Mouse (Mus musculus) erythroblast, adult 5-6 weeks (primary cell): ENCODE data around the gene Smyd4. TPM values are rescaled to one million over a fixed set of nuclear protein-coding genes. Genes with fewer than 3 reads are reported as not detected.
"Not testable (repeated sequence)": the region's sequence is repeated elsewhere in the genome, so short reads cannot be mapped to it uniquely, and the experiment has no call there.

Experiments
- ATAC-seq: replicated peaks from 2 replicates; pipeline ENCODE4 v1.8.0; 2016; ENCODE audit warnings: moderate number of reproducible peaks, mild to moderate bottlenecking, moderate TSS enrichment, inconsistent platforms; ENCODE audit not compliant: poor library complexity, low FRiP score, severe bottlenecking
- total RNA-seq, 2 experiments: library from RNA; stranded (forward) in 1 of 2; stranded (reverse) in 1 of 2; fragments of 150-400 nt in 1 of 2; fragments of 200-764, 138-1000 nt in 1 of 2; gene quantifications; 2 replicates each; pipeline versions ENCODE4 v1.2.3 to v1.2.4; 2015 to 2017; ENCODE audit warnings: low replicate concordance in 2 of 2

Smyd4 gene
- total RNA-seq, 2 experiments from 2014 or later, result 1.4 to 8.5 TPM

DNA sequence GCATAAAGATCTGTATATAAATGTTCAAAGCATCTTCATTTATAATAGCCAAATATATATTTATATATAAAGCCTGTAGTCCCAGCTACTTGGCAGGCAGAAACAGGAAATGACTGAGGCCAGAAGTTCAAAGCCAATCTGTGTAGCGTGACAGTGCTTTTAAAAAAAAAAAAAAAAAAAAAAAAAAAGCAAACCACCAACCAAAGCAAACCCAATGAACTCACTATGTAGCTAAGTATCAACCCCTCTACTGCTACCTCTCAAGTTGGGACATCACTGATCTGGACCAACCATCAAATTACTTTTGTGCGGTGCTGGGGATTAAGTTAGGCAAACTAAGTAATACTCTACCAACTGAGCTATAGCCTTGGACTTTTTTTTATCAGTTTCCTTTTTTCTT is 4.1 kb upstream of the Smyd4 start:
- no peak for ATAC-seq

DNA sequence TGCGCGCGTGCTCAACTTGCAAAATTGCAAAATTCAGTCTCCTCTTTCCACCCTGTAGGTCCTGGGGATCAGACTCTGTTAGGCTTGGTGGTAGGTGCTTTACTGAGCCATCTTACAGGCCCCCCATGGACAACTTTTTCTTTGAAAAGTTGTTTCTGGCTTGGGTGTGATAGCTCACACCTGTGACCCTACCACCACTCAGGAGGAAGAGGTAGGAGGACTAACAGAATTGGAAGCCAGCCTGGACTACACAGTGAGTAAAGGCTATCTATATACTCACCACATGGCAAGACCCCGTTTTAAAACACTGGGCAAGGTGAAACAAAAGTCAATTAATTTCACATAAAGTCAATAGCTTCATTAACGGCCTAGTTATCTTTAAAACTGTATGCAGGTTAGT is 3.5 kb upstream of the Smyd4 start:
- no peak for ATAC-seq

DNA sequence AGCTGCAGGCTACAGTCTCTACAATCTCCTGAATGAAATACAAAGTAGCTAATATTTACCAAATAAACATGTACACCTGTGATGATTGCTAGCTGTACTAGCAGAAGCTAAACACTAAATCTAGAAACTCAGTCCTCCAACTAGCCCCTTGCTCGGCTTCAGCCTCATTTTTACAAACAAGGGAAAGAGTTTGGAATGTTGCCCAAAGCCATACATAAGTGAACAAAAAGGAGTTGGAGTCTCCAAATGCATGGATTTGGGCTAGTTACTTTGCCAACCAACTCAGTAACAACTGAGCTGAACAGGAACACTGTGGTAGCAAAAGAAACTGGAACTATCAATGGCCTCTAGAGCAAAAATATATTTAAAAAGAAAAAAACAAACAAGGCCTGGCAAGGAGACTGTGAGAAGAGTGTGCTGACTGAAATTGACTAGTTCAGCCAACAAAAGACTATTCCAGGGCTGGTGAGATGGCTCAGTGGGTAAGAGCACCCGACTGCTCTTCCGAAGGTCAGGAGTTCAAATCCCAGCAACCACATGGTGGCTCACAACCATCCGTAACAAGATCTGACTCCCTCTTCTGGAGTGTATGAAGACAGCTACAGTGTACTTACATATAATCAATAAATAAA is 1.6 kb upstream of the Smyd4 start:
- ATAC-seq, result no peak

DNA sequence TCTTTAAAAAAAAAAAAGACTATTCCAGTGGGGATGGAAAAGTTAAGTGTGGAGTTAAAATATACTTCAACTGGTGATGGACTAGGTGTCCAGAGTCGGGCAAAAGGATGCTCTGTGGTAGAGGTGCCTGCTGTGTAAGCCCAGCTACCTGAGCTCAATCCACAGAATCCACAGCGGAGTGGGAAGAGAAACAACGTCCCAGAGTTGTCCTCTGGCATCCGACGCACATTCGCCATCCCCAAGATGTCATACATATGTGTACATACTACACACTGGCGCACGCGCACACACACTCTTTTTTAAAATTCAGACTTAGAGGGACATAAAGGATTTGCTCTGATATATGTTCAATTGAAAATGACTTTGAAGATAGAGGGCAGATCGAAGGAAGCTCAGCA is 1.0 kb upstream of the Smyd4 start:
- no peak for ATAC-seq

DNA sequence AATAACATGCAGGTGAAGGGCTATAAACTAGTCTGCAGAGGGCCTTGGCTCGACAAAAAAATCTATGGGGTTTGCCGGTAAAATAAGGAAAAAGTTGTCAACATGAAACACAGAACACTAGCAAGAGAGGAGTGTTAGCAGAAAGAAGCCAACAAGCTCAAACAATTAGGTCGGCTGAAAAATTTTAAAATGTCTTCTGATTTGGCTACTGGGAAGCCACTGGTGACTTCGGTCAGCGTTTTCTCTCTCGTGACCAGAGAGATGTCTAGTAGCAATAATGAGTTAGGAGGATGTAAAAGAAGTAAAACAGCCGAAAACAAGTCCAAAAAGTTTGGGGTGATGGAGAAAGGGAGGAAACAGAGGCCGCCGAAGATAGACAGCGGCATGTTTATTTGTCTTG is 637 bp upstream of the Smyd4 start:
- ATAC-seq, result no peak

DNA sequence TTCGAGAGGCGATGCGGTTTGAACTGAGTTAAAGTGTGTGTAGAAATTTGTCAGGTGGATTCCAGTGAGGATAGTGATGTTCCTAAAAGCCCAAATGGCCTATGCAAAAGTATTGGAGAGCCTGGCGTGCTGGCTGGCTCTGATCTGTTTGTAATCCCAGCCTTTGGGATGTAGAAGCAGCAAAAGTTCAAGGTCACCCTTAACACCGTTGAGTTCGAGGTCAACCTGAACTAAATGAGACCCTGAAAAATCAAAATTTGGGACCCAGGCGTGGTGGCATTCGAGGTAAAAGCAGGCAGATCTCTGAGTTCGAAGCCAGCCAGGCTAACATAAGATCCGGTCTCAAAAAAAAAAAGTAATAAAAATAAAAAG is 643 bp downstream of the Smyd4 start:
- ATAC-seq, result no peak

DNA sequence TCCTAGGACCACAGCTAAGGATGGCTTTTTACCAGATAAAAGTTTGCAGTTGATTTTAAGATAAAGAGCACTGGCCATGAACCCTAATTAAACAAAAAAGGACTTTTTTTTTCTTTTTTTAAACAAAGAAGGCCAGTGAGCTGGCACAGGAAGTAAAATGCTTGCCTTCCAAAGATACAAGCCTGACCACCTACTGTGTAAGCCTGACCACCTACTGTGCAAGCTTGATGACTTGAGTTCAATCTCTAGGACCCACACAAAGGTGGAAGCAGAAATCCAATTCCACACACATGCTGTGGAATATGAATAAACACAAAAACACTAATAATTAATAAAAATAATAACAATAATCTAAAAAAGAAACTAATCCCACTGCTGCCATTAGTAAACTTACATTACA is 3.0 kb downstream of the Smyd4 start:
- no peak for ATAC-seq

DNA sequence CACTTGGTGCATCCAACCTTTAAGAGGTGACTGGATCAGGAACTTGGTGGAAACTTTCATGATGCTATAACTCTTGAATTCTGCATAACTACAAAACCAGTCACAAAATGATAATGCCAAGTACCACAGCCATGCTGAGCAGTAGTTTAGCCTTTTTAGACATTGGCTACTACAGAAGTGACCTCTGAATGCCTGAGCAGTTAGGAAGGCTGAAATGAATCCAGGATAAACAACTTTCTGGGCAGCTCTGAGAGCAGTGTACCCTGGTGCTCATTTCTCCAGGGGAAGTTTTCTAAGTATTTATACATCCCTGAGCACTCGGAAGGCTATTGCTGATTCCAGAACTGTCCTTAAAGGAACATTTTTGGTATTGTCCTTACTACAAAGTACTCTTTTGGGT is 7.2 kb downstream of the Smyd4 start:
- ATAC-seq, result no peak

DNA sequence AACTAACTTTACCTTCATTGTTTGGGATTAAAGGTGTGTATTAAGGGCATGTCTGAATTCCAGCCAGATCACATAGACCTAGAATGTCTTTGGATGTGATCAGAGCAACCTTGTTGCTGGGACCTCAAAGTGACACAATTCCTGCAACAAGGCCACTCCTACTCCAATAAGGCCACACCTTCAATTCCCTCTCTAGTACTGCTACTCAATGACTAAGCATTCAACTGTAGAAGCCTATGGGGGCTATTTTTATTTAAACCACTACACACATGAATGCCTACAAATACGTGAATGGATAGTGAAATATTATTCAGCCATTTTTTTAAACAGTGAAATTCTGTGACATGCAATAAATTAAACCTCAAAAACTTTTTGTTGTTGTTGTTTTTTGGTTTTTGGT is 28.9 kb downstream of the Smyd4 start:
- ATAC-seq, result no peak; the same call in 1 of the 2 replicates

DNA sequence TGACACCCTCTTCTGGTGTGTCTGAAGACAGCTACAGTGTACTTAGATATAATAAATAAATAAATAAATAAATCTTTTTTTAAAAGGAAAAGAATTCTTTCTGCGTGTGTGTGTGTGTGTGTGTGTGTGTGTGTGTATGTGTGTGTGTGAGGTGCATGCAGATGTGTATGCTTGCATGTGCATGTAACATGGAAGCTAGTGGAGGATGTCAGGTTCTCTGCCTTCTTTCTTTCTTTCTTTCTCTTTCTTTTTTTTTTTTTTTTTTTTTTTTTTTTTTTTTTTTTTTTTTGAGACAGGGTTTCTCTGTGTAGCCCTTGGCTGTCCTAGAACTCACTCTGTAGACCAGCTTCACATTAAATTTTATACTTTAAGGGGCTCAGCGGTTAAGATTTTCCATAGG is 30.6 kb downstream of the Smyd4 start:
- not testable (repeated sequence) for ATAC-seq

DNA sequence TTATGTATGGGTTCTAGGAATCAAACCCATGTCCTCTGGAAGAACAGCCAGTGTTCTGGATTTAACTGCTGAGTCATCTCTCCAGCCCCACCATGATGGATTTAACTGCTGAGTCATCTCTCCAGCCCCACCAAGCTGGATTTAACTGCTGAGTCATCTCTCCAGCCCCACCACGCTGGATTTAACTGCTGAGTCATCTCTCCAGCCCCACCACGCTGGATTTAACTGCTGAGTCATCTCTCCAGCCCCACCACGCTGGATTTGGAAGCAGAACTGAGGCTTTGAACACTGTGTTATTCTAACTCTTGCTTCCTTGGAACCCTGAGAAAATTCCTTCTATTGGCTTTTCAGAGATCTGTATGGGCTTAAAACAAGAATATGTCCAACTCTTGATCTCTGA is 35.3 kb downstream of the Smyd4 start:
- peak; percentile 79 for ATAC-seq

DNA sequence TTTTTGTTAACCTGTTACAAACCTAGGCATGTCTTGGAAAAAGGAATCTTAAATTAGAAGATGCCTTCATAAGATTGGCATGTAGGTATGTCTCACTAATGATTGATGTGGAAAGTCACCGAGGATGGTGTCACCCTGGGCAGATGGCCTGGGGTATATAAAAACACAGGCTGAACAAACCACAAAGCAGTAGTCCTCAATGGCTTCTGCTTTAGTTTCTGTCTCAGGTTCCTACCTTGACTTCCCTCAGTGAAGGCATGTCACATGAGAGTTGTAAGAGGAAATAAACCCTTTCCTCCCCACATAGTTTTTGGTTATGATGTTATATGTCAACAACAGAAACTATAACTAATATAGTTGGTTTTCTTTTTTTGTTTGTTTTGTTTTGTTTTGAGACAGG is 47.4 kb downstream of the Smyd4 start:
- no peak for ATAC-seq

DNA sequence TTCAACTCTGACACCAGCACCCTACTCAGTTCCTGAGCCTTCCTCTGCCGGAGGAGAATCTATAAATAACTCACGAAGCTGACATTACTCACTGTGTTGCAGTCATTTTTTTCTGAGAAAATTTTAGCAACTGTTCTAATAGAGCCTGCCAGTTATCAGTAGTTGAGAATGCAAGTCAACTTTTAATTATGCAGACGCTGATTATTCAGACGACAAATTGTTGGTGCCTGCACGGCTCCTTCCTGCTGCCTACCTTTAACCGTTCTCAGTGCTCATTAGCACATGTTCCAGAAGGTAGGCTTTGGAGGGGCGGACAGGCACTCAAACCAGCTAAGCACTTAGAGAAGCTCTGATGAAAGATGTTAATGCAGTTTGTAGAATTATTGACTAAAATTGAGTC is 49.2 kb downstream of the Smyd4 start:
- no peak for ATAC-seq

DNA sequence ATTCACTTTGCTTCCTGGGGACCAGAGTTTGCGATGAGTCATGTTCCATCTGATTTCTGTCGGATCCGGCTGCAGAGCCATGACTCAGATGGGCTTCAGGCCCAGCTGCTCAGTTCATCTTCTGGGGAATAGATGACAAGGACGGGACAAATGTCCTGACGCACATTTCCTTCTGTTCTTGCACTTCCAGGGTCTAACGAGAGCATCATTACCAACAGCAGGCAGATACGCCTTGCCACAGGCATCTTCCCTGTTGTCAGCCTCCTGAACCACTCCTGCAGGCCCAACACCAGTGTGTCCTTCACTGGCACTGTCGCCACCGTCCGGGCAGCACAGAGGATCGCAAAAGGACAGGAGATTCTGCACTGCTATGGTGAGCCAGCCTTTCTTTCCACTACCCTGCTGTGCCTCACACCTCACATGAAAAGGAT is 51.2 kb downstream of the Smyd4 start:
- 0 out of 2 replicates have a peak, but pooled peaks have one; percentile 41 for ATAC-seq

DNA sequence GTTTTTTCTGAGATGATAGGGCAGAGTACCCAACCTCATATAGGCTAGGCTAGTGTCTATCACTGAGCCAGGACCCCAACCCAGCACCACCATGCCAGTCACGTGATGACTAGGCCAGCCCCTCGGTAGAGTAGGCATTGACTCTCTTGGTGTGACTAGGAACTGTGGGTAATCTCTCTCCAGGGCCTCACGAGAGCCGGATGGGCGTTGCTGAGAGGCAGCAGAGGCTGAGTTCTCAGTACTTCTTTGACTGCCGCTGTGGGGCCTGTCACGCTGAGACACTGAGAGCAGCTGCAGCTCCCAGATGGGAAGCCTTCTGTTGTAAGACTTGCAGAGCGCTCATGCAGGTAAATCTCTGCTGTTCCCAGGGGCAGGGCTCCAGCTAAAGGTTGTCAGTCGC is 51.9 kb downstream of the Smyd4 start:
- ATAC-seq, result no peak

DNA sequence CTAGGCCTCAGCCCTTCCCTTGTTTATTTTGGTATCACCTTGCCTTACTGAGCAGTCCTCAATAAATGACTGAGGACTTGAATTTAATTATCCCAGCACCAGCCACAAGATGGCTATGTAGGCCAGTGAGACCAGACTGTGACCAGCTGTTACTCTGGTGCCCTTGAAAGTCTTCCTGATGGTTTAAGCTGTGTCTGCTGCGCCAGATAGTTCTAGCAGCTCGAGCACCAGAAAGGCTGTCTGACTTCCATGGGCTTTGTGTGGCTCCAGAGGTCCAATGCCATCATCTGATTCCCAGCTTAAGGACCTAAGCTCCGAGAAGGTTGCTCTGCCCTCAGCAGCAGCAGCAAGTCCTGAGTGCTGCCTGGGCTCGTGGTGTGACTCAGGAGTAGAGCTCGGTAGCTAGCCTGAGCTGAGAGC is 54.0 kb downstream of the Smyd4 start:
- ATAC-seq, result no peak

DNA sequence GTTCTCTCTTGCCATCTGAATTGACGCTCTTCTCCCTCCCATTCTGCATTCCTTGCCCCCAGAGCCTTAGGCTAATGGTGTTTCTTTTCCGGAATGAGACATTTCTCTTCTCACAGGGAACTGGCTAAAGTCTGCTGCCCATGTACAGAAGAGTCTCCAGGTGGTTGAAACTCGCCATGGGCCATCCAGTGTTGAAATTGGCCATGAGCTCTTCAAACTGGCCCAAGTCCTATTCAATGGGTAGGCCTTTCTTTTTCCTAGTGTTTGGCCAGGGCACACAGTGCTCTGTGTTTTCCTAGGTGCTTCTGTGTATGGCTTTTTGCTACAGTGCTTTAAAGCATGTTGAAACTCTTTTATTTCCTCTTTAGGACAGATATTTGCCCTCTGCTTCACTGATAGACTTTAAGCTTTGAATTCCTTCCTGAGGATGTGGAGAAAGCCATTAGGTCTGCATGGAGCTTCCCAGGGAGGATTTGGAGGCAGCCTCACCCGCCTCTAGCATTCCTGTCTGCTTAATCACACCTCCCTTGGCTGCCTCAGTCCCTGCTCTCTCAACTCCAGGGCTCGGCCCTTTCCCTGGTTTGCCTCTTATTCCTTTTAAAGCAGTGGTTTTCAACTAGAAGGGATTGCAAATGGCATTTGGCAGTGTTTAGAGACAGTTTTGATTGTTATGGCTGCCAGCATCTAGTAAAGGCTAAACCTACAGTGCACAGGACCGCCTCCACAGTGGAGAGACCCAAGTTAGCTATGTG is 55.2 kb downstream of the Smyd4 start:
- no peak for ATAC-seq

DNA sequence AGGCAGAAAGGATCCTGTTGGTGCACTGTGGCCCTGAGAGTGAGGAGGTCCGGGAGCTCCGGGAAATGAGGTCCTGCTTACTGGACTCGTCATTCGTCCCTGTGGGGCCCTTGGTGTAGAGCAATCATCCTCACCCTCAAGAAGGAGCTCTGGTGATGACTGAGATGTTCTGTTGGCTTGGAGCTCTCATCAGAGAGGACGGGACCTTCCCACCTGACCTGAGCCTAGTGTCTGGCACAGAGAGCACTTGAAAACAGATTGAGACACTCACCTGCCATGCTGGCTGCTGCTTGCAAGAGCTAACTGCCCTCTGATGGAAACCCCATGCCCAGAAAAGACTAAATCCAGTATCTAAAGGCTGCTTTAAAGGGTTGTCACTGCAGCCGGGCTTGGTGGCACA is 56.6 kb downstream of the Smyd4 start:
- ATAC-seq, result no peak

DNA sequence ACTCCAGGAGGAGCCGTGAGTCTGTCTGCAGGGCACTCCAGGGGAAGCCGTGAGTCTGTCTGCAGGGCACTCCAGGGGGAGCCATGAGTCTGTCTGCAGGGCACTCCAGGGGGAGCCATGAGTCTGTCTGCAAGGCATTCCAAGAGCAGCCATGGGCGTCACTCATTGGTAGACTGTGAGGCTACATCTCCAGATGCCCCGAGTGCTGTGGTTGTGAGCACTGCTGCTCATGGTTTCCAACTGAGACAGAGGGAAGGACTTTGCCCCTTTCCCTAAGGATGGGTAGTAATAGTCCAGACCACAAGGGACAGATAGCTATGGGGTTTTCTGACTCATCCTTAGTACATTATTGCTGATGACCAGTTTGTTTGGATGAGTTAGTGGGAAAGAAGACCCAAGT is 57.9 kb downstream of the Smyd4 start:
- ATAC-seq, result no peak

DNA sequence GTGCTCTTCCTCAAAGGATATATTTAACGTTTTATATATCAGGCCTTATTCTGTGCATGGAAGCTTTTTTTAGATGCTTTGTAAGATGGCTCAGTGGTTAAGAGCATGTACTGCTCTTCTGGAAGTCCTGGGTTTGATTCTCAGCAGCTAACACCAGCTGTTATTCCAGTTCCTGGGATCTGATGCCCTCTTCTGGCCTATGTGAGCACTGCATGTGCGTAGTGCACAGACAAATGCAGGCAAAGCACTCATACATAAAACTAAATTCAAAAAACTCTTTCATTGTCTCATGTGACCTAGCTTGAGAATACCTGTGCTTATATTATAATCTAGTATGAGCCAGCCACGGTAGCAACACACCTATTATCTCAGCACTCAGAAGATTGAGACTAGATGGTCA is 58.6 kb downstream of the Smyd4 start:
- ATAC-seq, result peak; percentile 78

DNA sequence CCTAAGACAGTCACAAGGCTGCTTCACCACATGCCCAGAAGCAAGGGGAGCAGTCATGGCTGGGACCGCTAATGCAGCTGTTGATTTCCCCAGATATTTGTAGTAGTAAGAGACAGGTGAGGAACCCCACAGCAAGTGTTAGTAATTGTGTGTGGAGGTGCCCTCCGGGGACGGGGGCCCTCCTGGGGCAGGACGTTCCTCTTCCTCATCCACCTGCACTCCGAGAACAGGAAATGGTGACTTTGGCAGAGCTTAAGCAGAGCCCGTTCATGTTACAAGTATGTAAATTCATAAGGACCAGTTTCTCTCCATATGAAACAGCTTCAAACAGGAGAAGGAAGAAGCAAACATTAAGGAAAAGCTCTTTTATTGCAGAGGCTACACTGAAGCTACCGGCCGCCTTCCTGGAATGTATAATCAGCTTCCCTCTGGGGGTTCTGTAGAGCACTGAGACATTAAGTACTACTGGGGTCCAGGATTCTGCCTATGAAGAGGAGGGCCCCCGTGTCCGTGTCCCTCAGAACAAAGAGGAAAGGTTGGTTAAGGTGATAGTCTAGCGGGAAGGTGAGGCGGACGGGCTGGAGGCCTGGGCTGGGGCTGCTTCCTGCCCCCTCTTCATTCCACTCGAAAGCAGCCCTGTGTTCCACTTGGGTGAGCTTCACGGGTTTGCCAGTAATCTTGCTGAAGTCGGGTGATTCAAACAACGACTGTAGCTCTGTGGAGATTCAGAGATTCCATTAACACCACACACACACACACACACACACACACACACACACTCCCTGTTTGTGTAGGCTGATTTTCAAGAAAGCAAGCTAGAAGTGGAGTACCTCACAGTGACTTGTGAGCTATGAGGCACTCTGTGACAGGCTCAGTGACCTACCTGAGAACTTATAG is 61.7 kb downstream of the Smyd4 start:
- ATAC-seq, result no peak
